Mouse (Mus musculus): ENCODE results near the gene Fbxw11. TPM values are rescaled to one million over a fixed set of nuclear protein-coding genes. Genes with fewer than 3 reads are reported as not detected.
"Not testable (repeated sequence)": the region's sequence is repeated elsewhere in the genome, so short reads cannot be mapped to it uniquely, and the experiment has no call there.

Gene Fbxw11
- polyA plus RNA-seq, 1 experiment from 2014 or later, result 111 TPM

- no peaks in the 10 kb centered on the region for H3K36me3 ChIP-seq
- H3K4me3 ChIP-seq, result no peak overlapping the region
- ATAC-seq (ENCODE audit: low FRiP score), result no peak
- no peak overlapping the region for H3K9ac ChIP-seq
- no peaks in the 10 kb centered on the region for H3K27me3 ChIP-seq
- no peak overlapping the region for H3K4me2 ChIP-seq (replicated peaks)
- H3K27ac ChIP-seq, result no peak overlapping the region
- H3K4me1 ChIP-seq, result peaks cover 11% of the 10 kb centered on the region
- WGBS, result 81% methylated on average over 6 of the region's 6 CpGs
- H3K9me3 ChIP-seq (replicated peaks), result no peaks in the 10 kb centered on the region
Measured at GRCm38 (mm10) chr11:32704241-32704890, 61.8 kb downstream of the Fbxw11 start.

GRCm38 (mm10) chr11:32706406-32706993 is 64.0 kb downstream of the Fbxw11 start:
- no peaks in the 10 kb centered on the region for H3K9me3 ChIP-seq (replicated peaks)
- WGBS, result 91% methylated on average over 4 of the region's 4 CpGs
- no peak for ATAC-seq (ENCODE audit: low FRiP score)
- no peak overlapping the region for H3K9ac ChIP-seq
- H3K36me3 ChIP-seq, result no peaks in the 10 kb centered on the region
- no peaks in the 10 kb centered on the region for H3K27me3 ChIP-seq
- no peak overlapping the region for H3K4me2 ChIP-seq (replicated peaks)
- peaks cover 11% of the 10 kb centered on the region for H3K4me1 ChIP-seq
- no peak overlapping the region for H3K4me3 ChIP-seq
- no peak overlapping the region for H3K27ac ChIP-seq

- Histone ChIP-seq H3K4me3 (no peak overlapping the region), H3K27me3 (no peaks in the 10 kb centered on the region), H3K9me3 (replicated peaks) (no peaks in the 10 kb centered on the region), H3K9ac (no peak overlapping the region), H3K4me2 (replicated peaks) (no peak overlapping the region), H3K4me1 (peaks cover 8% of the 10 kb centered on the region), H3K36me3 (peaks cover 4% of the 10 kb centered on the region), H3K27ac (no peak overlapping the region)
- 72% methylated on average over 3 of the region's 3 CpGs for WGBS
- no peak for ATAC-seq (ENCODE audit: low FRiP score)
Measured at GRCm38 (mm10) chr11:32707481-32707880, 65.0 kb downstream of the Fbxw11 start.

GRCm38 (mm10) chr11:32708739-32709501 is 66.4 kb downstream of the Fbxw11 start:
- H3K36me3 ChIP-seq, result peaks cover 4% of the 10 kb centered on the region
- H3K9ac ChIP-seq, result no peak overlapping the region
- H3K4me1 ChIP-seq, result peaks cover 5% of the 10 kb centered on the region
- no peak for ATAC-seq (ENCODE audit: low FRiP score)
- H3K9me3 ChIP-seq (replicated peaks), result no peaks in the 10 kb centered on the region
- H3K27ac ChIP-seq, result no peak overlapping the region
- WGBS, result 79% methylated on average over 14 of the region's 14 CpGs
- H3K27me3 ChIP-seq, result no peaks in the 10 kb centered on the region
- no peak overlapping the region for H3K4me3 ChIP-seq
- no peak overlapping the region for H3K4me2 ChIP-seq (replicated peaks)

GRCm38 (mm10) chr11:32709563-32709962 is 67.0 kb downstream of the Fbxw11 start:
- peaks cover under 1% of the 10 kb centered on the region for H3K4me1 ChIP-seq
- H3K9ac ChIP-seq, result no peak overlapping the region
- H3K4me3 ChIP-seq, result no peak overlapping the region
- H3K4me2 ChIP-seq (replicated peaks), result no peak overlapping the region
- 23% methylated on average over 1 of the region's 1 CpGs for WGBS
- no peaks in the 10 kb centered on the region for H3K9me3 ChIP-seq (replicated peaks)
- H3K36me3 ChIP-seq, result peaks cover 4% of the 10 kb centered on the region
- H3K27me3 ChIP-seq, result no peaks in the 10 kb centered on the region
- no peak for ATAC-seq (ENCODE audit: low FRiP score)
- H3K27ac ChIP-seq, result no peak overlapping the region

- Histone ChIP-seq H3K27ac (no peak overlapping the region), H3K4me1 (peaks cover 5% of the 10 kb centered on the region; the same call in 1 of the 2 replicates), H3K36me3 (peaks cover 4% of the 10 kb centered on the region), H3K9ac (no peak overlapping the region), H3K4me2 (replicated peaks) (no peak overlapping the region), H3K9me3 (replicated peaks) (no peaks in the 10 kb centered on the region), H3K4me3 (no peak overlapping the region), H3K27me3 (no peaks in the 10 kb centered on the region)
- no peak for ATAC-seq (ENCODE audit: low FRiP score)
- 60% methylated on average over 5 of the region's 5 CpGs for WGBS
Measured at GRCm38 (mm10) chr11:32714230-32714629, 71.7 kb downstream of the Fbxw11 start.

GRCm38 (mm10) chr11:32714896-32715295 is 72.4 kb downstream of the Fbxw11 start:
- H3K9ac ChIP-seq, result no peak overlapping the region
- WGBS, result 98% methylated on average over 2 of the region's 2 CpGs

GRCm38 (mm10) chr11:32715495-32715894 is 73.0 kb downstream of the Fbxw11 start:
- Histone ChIP-seq H3K4me2 (replicated peaks) (no peak overlapping the region), H3K9me3 (replicated peaks) (no peaks in the 10 kb centered on the region), H3K4me1 (peaks cover 5% of the 10 kb centered on the region; the same call in 1 of the 2 replicates), H3K27ac (no peak overlapping the region), H3K27me3 (no peaks in the 10 kb centered on the region), H3K36me3 (peaks cover 4% of the 10 kb centered on the region), H3K9ac (no peak overlapping the region), H3K4me3 (no peak overlapping the region)
- no peak for ATAC-seq (ENCODE audit: low FRiP score)
- 84% methylated on average over 6 of the region's 6 CpGs for WGBS

More at GRCm38 (mm10) chr11:32714896-32715295, 72.4 kb downstream of the Fbxw11 start:
- Histone ChIP-seq H3K4me2 (replicated peaks) (no peak overlapping the region), H3K9me3 (replicated peaks) (no peaks in the 10 kb centered on the region), H3K4me1 (peaks cover 5% of the 10 kb centered on the region; the same call in 1 of the 2 replicates), H3K36me3 (peaks cover 4% of the 10 kb centered on the region), H3K4me3 (no peak overlapping the region), H3K27me3 (no peaks in the 10 kb centered on the region), H3K27ac (no peak overlapping the region)
- ATAC-seq (ENCODE audit: low FRiP score), result no peak

- H3K4me3 ChIP-seq, result no peak overlapping the region
- peaks cover 5% of the 10 kb centered on the region; the same call in 1 of the 2 replicates for H3K4me1 ChIP-seq
- no peak overlapping the region for H3K27ac ChIP-seq
- ATAC-seq (ENCODE audit: low FRiP score), result no peak
- no peaks in the 10 kb centered on the region for H3K27me3 ChIP-seq
- 74% methylated on average over 5 of the region's 5 CpGs for WGBS
- H3K4me2 ChIP-seq (replicated peaks), result no peak overlapping the region
- H3K9ac ChIP-seq, result no peak overlapping the region
- H3K9me3 ChIP-seq (replicated peaks), result no peaks in the 10 kb centered on the region
- peaks cover 4% of the 10 kb centered on the region for H3K36me3 ChIP-seq
Measured at GRCm38 (mm10) chr11:32715970-32716369, 73.4 kb downstream of the Fbxw11 start.

GRCm38 (mm10) chr11:32716876-32717275 is 74.4 kb downstream of the Fbxw11 start:
- no peak overlapping the region for H3K4me3 ChIP-seq
- H3K36me3 ChIP-seq, result peaks cover 1% of the 10 kb centered on the region
- H3K27ac ChIP-seq, result no peak overlapping the region
- H3K4me2 ChIP-seq (replicated peaks), result no peak overlapping the region
- H3K27me3 ChIP-seq, result no peaks in the 10 kb centered on the region
- ATAC-seq (ENCODE audit: low FRiP score), result no peak
- 83% methylated on average over 4 of the region's 4 CpGs for WGBS
- peaks cover 5% of the 10 kb centered on the region; the same call in 1 of the 2 replicates for H3K4me1 ChIP-seq
- H3K9me3 ChIP-seq (replicated peaks), result no peaks in the 10 kb centered on the region
- no peak overlapping the region for H3K9ac ChIP-seq

- not testable (repeated sequence) for H3K27ac ChIP-seq; H3K4me3 ChIP-seq; H3K4me1 ChIP-seq; H3K9ac ChIP-seq; H3K4me2 ChIP-seq (replicated peaks); ATAC-seq (ENCODE audit: low FRiP score); H3K27me3 ChIP-seq; H3K9me3 ChIP-seq (replicated peaks); H3K36me3 ChIP-seq
- WGBS, result 93% methylated on average over 9 of the region's 9 CpGs
Measured at GRCm38 (mm10) chr11:32717711-32718110, 75.2 kb downstream of the Fbxw11 start.

GRCm38 (mm10) chr11:32718371-32718770 is 75.8 kb downstream of the Fbxw11 start:
- Histone ChIP-seq H3K27ac (no peak overlapping the region), H3K4me3 (no peak overlapping the region), H3K9ac (no peak overlapping the region), H3K4me1 (peaks cover 5% of the 10 kb centered on the region; the same call in 1 of the 2 replicates), H3K4me2 (replicated peaks) (no peak overlapping the region), H3K27me3 (no peaks in the 10 kb centered on the region), H3K36me3 (no peaks in the 10 kb centered on the region; the same call in 1 of the 2 replicates), H3K9me3 (replicated peaks) (no peaks in the 10 kb centered on the region)
- 64% methylated on average over 2 of the region's 2 CpGs for WGBS
- ATAC-seq (ENCODE audit: low FRiP score), result no peak

Data from hindbrain, embryonic 12.5 days (tissue).